Mouse (Mus musculus): ENCODE data around the gene Aifm2. TPM values are rescaled to one million over a fixed set of nuclear protein-coding genes. Genes with fewer than 3 reads are reported as not detected.

Gene Aifm2
- polyA plus RNA-seq, 1 experiment = 20.2 TPM

DNA sequence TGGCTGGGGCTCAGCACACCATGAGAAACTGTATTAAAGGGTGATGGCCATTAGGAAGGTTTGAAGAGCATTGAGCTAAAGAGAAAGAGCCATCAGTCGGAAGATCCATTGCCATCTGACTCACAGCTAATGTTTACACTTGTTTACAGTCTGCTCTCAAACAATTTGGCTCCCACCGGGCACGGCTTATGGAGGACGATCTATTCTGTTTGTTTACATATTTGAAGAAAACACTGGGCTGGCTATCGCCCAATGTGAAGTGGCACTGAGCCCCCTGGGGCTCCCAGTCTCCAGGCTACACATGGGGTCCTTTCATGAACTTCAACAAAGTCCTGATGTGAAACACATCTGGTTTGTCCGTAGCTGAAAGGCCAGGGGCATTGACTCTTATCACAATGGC, 51.7 kb downstream of the Aifm2 start:
- H3ac ChIP-seq (ENCODE audit: control insufficient read depth, insufficient read length) = no peak overlapping the region
- no peak overlapping the region for H3K4me2 ChIP-seq (ENCODE audit: low read depth)
- H3K27me3 ChIP-seq (ENCODE audit: control insufficient read depth, insufficient read depth, insufficient read length) = no peaks in the 10 kb centered on the region
- no peak overlapping the region for H3K4me3 ChIP-seq
- no peak for TF ChIP-seq TCF12 (IDR thresholded peaks at IDR 0.05; ENCODE audit: insufficient read depth, poor library complexity, severe bottlenecking)
- TF ChIP-seq POLR2A (IDR thresholded peaks at IDR 0.05; ENCODE audit: insufficient read length, low read depth) = no peak
- no peak for TF ChIP-seq SRF (IDR thresholded peaks at IDR 0.05; ENCODE audit: control insufficient read depth, insufficient read length, low read depth)
- no peak for TF ChIP-seq REST (IDR thresholded peaks at IDR 0.05; ENCODE audit: insufficient read depth, insufficient read length)
- no peak for TF ChIP-seq E2F4 (IDR thresholded peaks at IDR 0.05; ENCODE audit: insufficient read depth)
- TF ChIP-seq MYOD1 (IDR thresholded peaks at IDR 0.05; ENCODE audit: control insufficient read depth in 1 of 3, insufficient read length in 2 of 3, low read depth in 2 of 3) = no peak
- no peak for TF ChIP-seq MYOG (IDR thresholded peaks at IDR 0.05; ENCODE audit: control insufficient read depth in 1 of 3, insufficient read depth in 1 of 3, insufficient read length in 2 of 3, low read depth in 2 of 3)
- TF ChIP-seq TCF3 (IDR thresholded peaks at IDR 0.05; ENCODE audit: insufficient read length, low read depth) = no peak
- no peak for TF ChIP-seq POLR2AphosphoS2 (IDR thresholded peaks at IDR 0.05; ENCODE audit: insufficient read length, low read depth)
- no peak for TF ChIP-seq MAX (IDR thresholded peaks at IDR 0.05; ENCODE audit: low read depth)
- TF ChIP-seq USF1 (IDR thresholded peaks at IDR 0.05; ENCODE audit: low read depth) = no peak
- TF ChIP-seq CEBPB (IDR thresholded peaks at IDR 0.05; ENCODE audit: insufficient read depth, poor library complexity, severe bottlenecking) = no peak
- H3K79me2 ChIP-seq (ENCODE audit: control insufficient read depth, insufficient read depth) = no peaks in the 10 kb centered on the region
- no peaks in the 10 kb centered on the region for H3K36me3 ChIP-seq (ENCODE audit: control insufficient read depth, insufficient read depth)

GRCm38 (mm10) chr10:61781461-61782128, 66.5 kb downstream of the Aifm2 start:
- Histone ChIP-seq H3K4me3 (no peak overlapping the region), H3ac (ENCODE audit: control insufficient read depth, insufficient read length) (no peak overlapping the region), H3K36me3 (ENCODE audit: control insufficient read depth, insufficient read depth) (no peaks in the 10 kb centered on the region), H3K27me3 (ENCODE audit: control insufficient read depth, insufficient read depth, insufficient read length) (peaks cover 13% of the 10 kb centered on the region), H3K79me2 (ENCODE audit: control insufficient read depth, insufficient read depth) (no peaks in the 10 kb centered on the region), H3K4me2 (ENCODE audit: low read depth) (no peak overlapping the region)
- TF ChIP-seq MYOG (IDR thresholded peaks at IDR 0.05; ENCODE audit: control insufficient read depth in 1 of 3, insufficient read depth in 1 of 3, insufficient read length in 2 of 3, low read depth in 2 of 3) (no peak), E2F4 (IDR thresholded peaks at IDR 0.05; ENCODE audit: insufficient read depth) (no peak), CEBPB (IDR thresholded peaks at IDR 0.05; ENCODE audit: insufficient read depth, poor library complexity, severe bottlenecking) (no peak)

- Histone ChIP-seq H3K4me3 (peak overlapping the region; percentile 20), H3K4me2 (ENCODE audit: low read depth) (peak overlapping the region; percentile 55), H3K36me3 (ENCODE audit: control insufficient read depth, insufficient read depth) (no peaks in the 10 kb centered on the region), H3K79me2 (ENCODE audit: control insufficient read depth, insufficient read depth) (no peaks in the 10 kb centered on the region), H3K27me3 (ENCODE audit: control insufficient read depth, insufficient read depth, insufficient read length) (peaks cover 13% of the 10 kb centered on the region), H3ac (ENCODE audit: control insufficient read depth, insufficient read length) (peak overlapping the region; percentile 90)
- TF ChIP-seq MYOG (IDR thresholded peaks at IDR 0.05; ENCODE audit: control insufficient read depth in 1 of 3, insufficient read depth in 1 of 3, insufficient read length in 2 of 3, low read depth in 2 of 3) (no peak), E2F4 (IDR thresholded peaks at IDR 0.05; ENCODE audit: insufficient read depth) (no peak), POLR2A (IDR thresholded peaks at IDR 0.05; ENCODE audit: insufficient read length, low read depth) (peak; percentile 29), MYOD1 (IDR thresholded peaks at IDR 0.05; ENCODE audit: control insufficient read depth in 1 of 3, insufficient read length in 2 of 3, low read depth in 2 of 3) (no peak), MAX (IDR thresholded peaks at IDR 0.05; ENCODE audit: low read depth) (no peak)
Observed at GRCm38 (mm10) chr10:61782799-61783611, 67.9 kb downstream of the Aifm2 start.

- peak within 1 kb of the TSS; percentile 90 for H3ac ChIP-seq (ENCODE audit: control insufficient read depth, insufficient read length)
- no peak for TF ChIP-seq POLR2A (IDR thresholded peaks at IDR 0.05; ENCODE audit: insufficient read length, low read depth)
- no peak for TF ChIP-seq MAX (IDR thresholded peaks at IDR 0.05; ENCODE audit: low read depth)
- no peak for TF ChIP-seq E2F4 (IDR thresholded peaks at IDR 0.05; ENCODE audit: insufficient read depth)
- no peak for TF ChIP-seq POLR2AphosphoS2 (IDR thresholded peaks at IDR 0.05; ENCODE audit: insufficient read length, low read depth)
- TF ChIP-seq MYOG (IDR thresholded peaks at IDR 0.05; ENCODE audit: control insufficient read depth in 1 of 3, insufficient read depth in 1 of 3, insufficient read length in 2 of 3, low read depth in 2 of 3) = no peak
- no peak for TF ChIP-seq MYOD1 (IDR thresholded peaks at IDR 0.05; ENCODE audit: control insufficient read depth in 1 of 3, insufficient read length in 2 of 3, low read depth in 2 of 3)
- no peak for TF ChIP-seq SRF (IDR thresholded peaks at IDR 0.05; ENCODE audit: control insufficient read depth, insufficient read length, low read depth)
- TF ChIP-seq REST (IDR thresholded peaks at IDR 0.05; ENCODE audit: insufficient read depth, insufficient read length) = no peak
- no peak for TF ChIP-seq CEBPB (IDR thresholded peaks at IDR 0.05; ENCODE audit: insufficient read depth, poor library complexity, severe bottlenecking)
- TF ChIP-seq TCF12 (IDR thresholded peaks at IDR 0.05; ENCODE audit: insufficient read depth, poor library complexity, severe bottlenecking) = no peak
- peak within 1 kb of the TSS; percentile 55 for H3K4me2 ChIP-seq (ENCODE audit: low read depth)
- H3K36me3 ChIP-seq (ENCODE audit: control insufficient read depth, insufficient read depth) = no peaks in the 10 kb centered on the region
- H3K4me3 ChIP-seq = peak within 1 kb of the TSS; percentile 20
- H3K79me2 ChIP-seq (ENCODE audit: control insufficient read depth, insufficient read depth) = no peaks in the 10 kb centered on the region
- H3K27me3 ChIP-seq (ENCODE audit: control insufficient read depth, insufficient read depth, insufficient read length) = peaks cover 13% of the 10 kb centered on the region
Observed at GRCm38 (mm10) chr10:61783621-61784251, 68.7 kb downstream of the Aifm2 start, which contains the start of gene H2afy2. Gene H2afy2, minus strand, starts transcription at chr10:61784147.
